Mouse (Mus musculus) adrenal gland, postnatal 4 days (tissue): ENCODE data around the gene Spag7. TPM values are rescaled to one million over a fixed set of nuclear protein-coding genes. Genes with fewer than 3 reads are reported as not detected.

Experiments used
- DNase-seq, 2 experiments: peaks; one replicate each; pipeline ENCODE4 v3.0.0; 2021 to 2022; ENCODE audit warnings: low spot score in 2 of 2, mixed read lengths in 2 of 2
- total RNA-seq, 2 experiments: library from RNA; stranded (reverse); gene quantifications; 2 replicates each; pipeline ENCODE4 v1.2.3; 2021

Gene Spag7
- total RNA-seq, 2 experiments from 2014 or later: 82.0 to 87.2 TPM

GRCm38 (mm10) chr11:70657573-70657972, 11.6 kb downstream of the Spag7 start:
- no peak for DNase-seq

DNA sequence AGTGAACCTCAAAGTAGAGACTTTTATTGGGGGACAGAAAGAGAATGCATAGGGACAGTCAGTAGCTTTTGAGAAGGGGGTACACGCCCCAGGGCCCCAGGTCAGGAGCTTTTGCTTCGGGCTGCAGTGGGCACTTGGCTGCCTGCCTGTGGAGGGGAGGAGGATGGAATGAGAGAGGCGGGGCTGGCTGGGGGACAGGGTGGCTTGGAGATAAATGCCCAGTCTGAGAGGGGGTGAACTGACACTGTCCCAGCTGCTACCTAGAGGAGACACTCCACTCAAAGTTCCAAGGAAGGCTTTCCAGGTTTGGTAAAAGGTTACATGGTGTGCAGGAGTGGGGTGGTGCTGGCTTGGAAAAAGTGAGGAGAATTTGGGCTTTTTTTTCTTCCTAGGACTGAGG, 12.3 kb downstream of the Spag7 start, which contains the start of gene Eno3:
Gene Eno3, plus strand, starts transcription at position 239 of the 400 bp plus-strand sequence.
- no peak for DNase-seq

DNA sequence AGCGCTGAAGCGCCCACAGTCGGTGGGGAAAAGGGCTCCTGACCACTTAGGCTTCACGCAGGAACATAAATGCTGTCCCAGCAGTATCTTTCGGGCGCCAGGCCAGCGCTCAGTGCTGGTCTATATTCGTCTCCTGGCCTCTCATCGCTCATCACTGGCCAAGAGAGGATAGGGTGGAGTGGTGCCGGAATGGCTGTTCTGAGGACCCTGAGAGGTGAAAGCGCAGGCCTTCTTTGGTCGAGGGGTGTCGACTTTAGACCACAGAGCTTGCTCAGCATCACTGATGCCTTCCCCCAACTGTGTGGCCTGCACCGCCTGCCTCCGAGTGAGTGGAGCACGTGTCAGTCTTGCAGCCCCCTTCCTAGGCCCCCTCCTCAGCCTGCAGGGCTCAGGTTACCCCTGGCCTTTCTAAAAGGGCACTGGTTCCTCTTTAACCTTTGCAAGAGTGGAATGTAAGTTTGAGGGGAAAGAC, 12.7 kb downstream of the Spag7 start:
- no peak for DNase-seq

DNA sequence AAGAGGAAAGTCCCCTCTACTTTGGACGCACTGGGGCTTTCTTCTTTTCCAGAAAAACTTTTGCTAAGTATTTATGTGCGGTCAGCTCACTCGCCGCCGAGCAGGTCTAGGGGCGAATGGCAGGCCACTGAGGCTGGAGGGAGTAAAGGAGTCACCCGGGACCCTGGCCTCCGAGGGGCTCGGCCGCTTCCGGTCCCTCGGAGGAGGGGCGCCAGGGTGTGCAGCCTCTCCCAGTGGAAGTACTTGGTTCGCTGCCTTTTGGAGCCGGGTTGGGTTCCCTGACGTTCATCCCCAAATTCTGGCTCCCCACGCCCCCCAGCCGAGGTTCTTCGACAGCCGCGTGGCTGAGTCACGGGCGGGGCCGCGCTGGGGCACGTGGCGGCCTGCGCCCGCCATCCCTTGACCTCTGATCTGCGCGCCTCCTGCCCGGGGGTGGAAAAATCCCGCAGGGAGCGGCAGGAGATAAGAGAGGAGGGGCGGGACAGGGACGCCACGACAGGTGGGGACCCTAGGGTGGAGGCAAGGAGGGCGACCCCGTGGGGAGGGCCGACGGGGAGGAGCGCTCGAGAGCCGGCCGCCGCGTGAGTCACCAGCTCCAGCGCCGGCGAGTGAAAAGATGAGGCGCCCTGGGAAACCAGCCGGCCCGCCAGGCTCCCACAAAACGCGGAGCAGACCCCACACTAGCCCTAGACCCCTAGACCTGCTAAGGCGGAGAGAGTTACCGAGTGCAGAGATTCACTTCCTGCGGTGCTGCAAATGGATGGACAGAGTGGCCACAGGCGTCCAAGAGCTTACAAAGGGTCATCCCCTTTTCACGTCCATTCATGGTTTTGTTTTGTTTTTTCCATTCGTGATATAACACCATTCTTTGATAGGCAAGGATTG, 13.4 kb downstream of the Spag7 start:
- DNase-seq: peak in 1 of 2 experiments; percentile 50

GRCm38 (mm10) chr11:70654923-70655570, 14.2 kb downstream of the Spag7 start:
- DNase-seq: peak; percentile 68 to 78

DNA sequence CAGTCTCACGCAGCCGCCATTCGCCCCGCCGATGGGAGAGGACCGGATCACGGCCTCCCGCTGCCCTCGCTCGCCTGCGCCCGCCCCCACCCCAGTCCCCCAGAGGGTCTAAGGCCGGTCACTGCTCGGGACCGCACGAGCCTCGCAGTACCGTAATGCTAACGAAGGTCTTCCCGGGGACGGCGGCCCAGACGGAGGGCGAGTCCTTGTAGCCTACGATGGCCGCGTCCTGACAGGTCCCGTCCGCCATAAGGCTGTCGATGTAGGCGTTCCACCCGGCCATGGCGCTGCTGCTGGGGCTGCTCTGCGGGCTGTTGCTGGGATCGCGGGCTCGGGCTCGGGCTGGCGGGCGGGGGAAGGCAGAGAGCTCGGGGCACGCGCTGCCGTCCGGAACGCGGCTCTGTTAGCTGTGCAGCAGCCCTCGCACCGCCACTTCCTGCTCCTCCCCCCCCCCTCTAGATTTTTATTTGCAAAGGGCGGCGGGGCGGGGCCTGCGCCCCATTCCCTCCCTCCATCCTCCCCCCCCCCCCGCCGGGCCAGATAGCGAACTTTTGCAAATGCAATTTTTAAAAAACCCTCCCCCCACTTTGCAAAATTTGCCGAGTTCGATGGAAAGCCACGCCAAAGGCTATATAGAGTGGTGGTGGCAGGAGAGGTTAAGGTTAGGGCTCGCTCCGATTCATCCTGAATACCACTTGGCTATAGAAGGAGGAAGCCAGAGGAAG, 14.9 kb downstream of the Spag7 start, which contains the start of gene Pfn1:
Gene Pfn1, minus strand, starts transcription at position 447 of the 725 bp plus-strand sequence.
- DNase-seq: peak; percentile 74

DNA sequence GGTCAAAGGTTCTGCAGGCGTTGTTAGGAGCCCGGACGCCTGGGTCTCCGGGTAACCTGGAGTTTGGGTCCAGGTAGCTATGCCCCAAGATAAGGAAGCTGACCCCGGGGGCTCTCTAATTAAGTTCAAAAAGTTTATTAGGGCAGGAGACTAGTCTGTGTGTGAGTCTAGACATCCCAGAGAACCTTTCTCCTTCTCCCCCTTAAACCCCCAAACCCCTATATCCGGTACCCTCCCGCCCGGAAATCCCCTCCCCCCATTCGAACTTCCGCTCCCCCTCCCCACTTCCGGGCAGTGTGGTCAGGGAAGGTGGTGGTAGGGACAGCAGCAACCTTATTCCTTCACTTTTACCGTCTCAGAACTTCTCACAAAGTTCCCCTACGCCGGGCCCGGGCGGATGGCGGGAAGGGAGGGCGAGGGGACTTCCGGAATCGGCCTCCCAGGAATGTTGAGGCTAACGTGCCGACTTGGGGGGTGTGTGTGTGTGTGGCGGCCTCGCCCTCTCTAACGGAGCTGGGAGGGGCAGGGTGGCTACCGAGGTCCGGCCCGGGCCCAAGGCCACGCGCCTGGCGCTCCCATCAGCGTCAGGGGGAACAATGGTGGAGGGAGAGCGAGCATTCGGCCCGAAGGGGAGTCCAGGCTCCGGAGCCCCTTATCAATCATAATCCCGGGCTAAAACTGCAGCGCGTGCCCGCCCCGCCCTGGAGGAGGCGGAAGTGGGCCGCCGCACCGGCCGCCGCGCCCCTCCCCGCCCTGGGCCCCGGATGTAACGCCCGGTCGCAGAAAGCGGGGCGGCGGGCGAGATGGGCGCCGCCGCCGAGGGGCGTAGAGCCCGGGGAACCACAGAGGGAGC, 15.6 kb downstream of the Spag7 start:
- peak in 1 of 2 experiments; percentile 58 for DNase-seq

GRCm38 (mm10) chr11:70652884-70653344, 16.3 kb downstream of the Spag7 start:
- DNase-seq: no peak

- no peak for DNase-seq
These were observed 17.0 kb downstream of the Spag7 start for GRCm38 (mm10) chr11:70652029-70652883.

- DNase-seq: no peak
These were observed 17.8 kb downstream of the Spag7 start for GRCm38 (mm10) chr11:70651391-70651790.

DNA sequence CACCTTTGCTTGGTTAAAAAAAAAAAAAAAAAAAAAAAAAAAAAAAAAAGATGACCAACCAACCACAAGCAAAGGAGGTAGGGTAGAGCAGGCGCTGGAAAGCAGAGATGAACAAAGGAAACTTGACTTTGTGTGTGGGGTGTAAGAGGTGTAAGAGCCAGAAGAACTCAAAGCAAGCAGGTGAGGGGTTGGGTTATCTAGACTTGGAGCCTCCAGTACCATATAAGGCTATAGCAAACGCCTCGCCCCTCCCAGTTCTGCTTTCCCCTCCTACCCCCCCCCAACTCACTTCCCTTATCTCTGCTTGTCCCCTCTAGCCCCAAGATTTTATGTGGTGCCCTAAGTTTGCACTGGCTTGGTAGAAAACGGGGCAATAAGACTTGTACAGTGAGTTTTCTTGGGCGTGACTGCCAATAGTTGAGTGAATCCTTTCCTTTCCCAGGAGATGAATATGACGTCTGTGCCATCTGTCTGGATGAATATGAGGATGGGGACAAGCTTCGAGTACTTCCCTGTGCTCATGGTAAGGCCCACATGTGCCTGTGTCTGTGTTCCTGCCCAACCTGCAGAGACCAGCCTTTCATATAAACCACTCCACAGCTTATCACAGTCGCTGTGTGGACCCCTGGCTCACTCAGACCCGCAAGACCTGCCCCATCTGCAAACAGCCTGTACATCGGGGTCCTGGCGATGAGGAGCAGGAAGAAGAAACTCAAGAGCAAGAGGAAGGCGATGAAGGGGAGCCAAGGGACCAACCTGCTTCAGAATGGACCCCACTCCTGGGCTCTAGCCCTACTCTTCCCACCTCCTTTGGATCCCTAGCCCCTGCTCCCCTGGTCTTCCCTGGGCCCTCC, 18.7 kb downstream of the Spag7 start:
- DNase-seq: peak in 1 of 2 experiments; percentile 2

DNA sequence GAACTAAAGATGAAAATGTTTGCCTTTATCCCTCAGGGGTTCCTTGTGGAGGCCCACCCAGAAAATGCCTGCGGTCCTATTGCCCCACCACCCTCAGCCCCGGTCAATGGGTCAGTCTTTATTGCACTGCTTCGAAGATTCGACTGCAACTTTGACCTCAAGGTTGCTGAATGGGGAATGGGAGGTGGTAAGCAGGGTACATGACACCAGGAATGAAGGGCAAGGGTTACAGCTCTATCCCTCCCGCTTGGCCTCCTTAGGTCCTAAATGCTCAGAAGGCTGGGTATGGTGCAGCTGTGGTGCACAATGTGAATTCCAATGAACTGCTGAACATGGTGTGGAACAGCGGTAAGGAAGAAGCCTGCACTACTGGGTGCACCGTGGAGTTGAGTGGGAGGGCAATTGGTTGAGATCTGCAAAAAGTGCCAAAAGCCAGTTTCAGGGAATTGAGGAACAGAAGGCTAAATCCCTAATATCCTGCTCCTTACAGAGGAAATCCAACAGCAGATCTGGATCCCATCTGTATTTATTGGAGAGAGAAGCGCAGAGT, 20.0 kb downstream of the Spag7 start:
- DNase-seq: no peak

DNA sequence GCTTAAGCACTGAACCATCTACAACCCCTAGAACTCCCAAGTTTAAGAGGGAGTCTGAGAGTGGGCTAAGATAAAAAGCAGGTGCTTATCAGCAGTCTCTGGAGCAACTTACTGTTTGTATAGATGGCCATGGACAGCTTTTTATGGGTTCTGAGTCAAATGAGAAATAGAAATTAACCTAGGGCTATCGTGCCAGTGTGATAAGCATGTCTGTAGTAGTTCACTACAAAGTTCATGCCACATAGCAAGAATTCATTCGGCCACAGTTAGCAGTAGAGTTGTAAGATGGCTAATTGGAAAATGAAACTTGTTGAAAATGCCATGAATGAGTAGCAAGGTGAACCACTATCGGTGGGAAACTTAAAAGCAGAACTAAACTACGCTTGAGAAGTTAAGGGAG, 20.7 kb downstream of the Spag7 start:
- no peak for DNase-seq

GRCm38 (mm10) chr11:70647716-70648420, 21.3 kb downstream of the Spag7 start:
- no peak for DNase-seq

- DNase-seq: peak; percentile 78 to 90
These were observed 22.2 kb downstream of the Spag7 start, which contains the start of the genes Rnf167 and Slc25a11 for GRCm38 (mm10) chr11:70646691-70647650. TSS of gene Rnf167 (plus strand) at chr11:70647235. TSS of gene Slc25a11 (minus strand) at chr11:70647479.

DNA sequence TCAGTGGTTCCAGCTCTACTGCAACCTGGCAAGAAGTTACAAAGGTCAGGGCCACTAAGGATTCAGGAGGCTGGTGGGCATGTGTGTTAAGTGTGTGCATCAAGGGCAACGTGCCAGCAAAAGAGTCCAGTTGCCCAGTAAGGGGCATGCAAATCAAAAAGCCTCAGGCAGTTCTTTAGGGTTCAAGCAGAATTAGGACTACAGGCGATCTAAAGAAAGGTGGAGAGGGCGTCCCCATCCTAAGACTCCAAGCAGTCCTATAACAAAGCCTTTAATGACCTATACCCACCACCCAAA, 23.0 kb downstream of the Spag7 start:
- no peak for DNase-seq
